Mouse (Mus musculus): Measurements from ENCODE around the gene Myo16.

- TF ChIP-seq CTCF (IDR thresholded peaks at IDR 0.05; ENCODE audit: low read depth) (no peak), EP300 (optimal IDR thresholded peaks at IDR 0.05) (no peak)
Measured at GRCm38 (mm10) chr8:10173033-10173747, 19.5 kb downstream of the Myo16 start.

Measured in stomach, postnatal 0 days (tissue).